Comparison of ENCODE assay signal across 7 mouse cellular contexts in genomic region chr15:99449131-99449750, GRCm38 (mm10). TPM values are rescaled to one million over a fixed set of nuclear protein-coding genes. Genes with fewer than 3 reads are reported as not detected.
DNase-seq lines count a peak whose midpoint lies in the region; TF ChIP-seq lines count a peak whose summit lies in the region.

No protein-coding gene starts in this region.

- H3K36me3 ChIP-seq in testis, adult 2 months (ENCODE audit: control insufficient read depth, insufficient read depth, low read length), result no peaks in the 10 kb centered on the region

- H3K4me3 ChIP-seq in testis, adult 2 months (ENCODE audit: control insufficient read depth, low read depth, low read length), result no peak overlapping the region

- no peak for TF ChIP-seq CTCF in testis, adult 2 months (IDR thresholded peaks at IDR 0.05; ENCODE audit: control insufficient read depth, insufficient read depth, insufficient replicate concordance, low read depth, low read length)

- TF ChIP-seq POLR2A in testis, adult 2 months (IDR thresholded peaks at IDR 0.05; ENCODE audit: control insufficient read depth, low read depth, low read length), result no peak

- H3K27me3 ChIP-seq in testis, adult 2 months (ENCODE audit: control insufficient read depth, insufficient read depth, low read length), result no peaks in the 10 kb centered on the region

- H3K4me1 ChIP-seq in testis, adult 2 months (ENCODE audit: control insufficient read depth, insufficient read depth, low read length), result no peaks in the 10 kb centered on the region; the same call in 1 of the 2 replicates

- DNase-seq in thymus, postnatal 0 days (ENCODE audit: low spot score), result peak; percentile 35
- no peak for DNase-seq in thymus, postnatal 10 days (ENCODE audit: low spot score in 2 of 2)
- peak; percentile 78 to 83 for DNase-seq in cerebellum, postnatal 25 days
- peak; percentile 57 to 66 for DNase-seq in heart, adult 9 months (ENCODE audit: low spot score in 2 of 2)
- peak; percentile 55 to 67 for DNase-seq in kidney, postnatal 4 days
- peak; percentile 43 for DNase-seq in lung, postnatal 14 days

- H3K27ac ChIP-seq in testis, adult 2 months (ENCODE audit: control insufficient read depth, insufficient read depth, low read depth, low read length), result peak overlapping the region; percentile 56

RNA-seq across cellular contexts. Expression of gene Nckap5l, which starts 8.3 kb away (rescaled TPM):
- polyA plus RNA-seq in thymus, postnatal 0 days (2015; fragmentation: Nextera tagmentation; extraction: Ambion mirVana), result 5.7 and 6.0 TPM in 2 replicates
- polyA plus RNA-seq in testis, adult 2 months (2012; rRNA removed), result 3.9 and 4.4 TPM in 2 replicates

RNA-seq across cellular contexts. Expression of gene Bcdin3d, which starts 25.3 kb away (rescaled TPM):
- 24.3 and 24.7 TPM in 2 replicates for polyA plus RNA-seq in thymus, postnatal 0 days (2015; fragmentation: Nextera tagmentation; extraction: Ambion mirVana)
- polyA plus RNA-seq in testis, adult 2 months (2012; rRNA removed), result 4.6 and 4.7 TPM in 2 replicates

RNA-seq across cellular contexts. Expression of gene Tmbim6, which starts 56.6 kb away (rescaled TPM):
- 398 and 433 TPM in 2 replicates for polyA plus RNA-seq in thymus, postnatal 0 days (2015; fragmentation: Nextera tagmentation; extraction: Ambion mirVana)
- 734 and 786 TPM in 2 replicates for polyA plus RNA-seq in testis, adult 2 months (2012; rRNA removed)

Comparison
In these comparisons a context has a peak if more than half of its experiments do, and no peak if none do; other contexts are left out.
1. DNase-seq: peak in thymus, postnatal 0 days (single experiment), cerebellum, postnatal 25 days (2 of 2), heart, adult 9 months (2 of 2), kidney, postnatal 4 days (2 of 2) and lung, postnatal 14 days (single experiment); none in thymus, postnatal 10 days (0 of 2).